Mouse (Mus musculus) mesoderm, embryonic 11.5 days (tissue): ENCODE measurements around the gene Sufu.

ENCODE experiments used
- DNase-seq: peaks from one replicate; pipeline ENCODE4 v3.0.0-alpha.2; 2012; ENCODE audit warnings: low read depth, low spot score

The Sufu gene

DNA sequence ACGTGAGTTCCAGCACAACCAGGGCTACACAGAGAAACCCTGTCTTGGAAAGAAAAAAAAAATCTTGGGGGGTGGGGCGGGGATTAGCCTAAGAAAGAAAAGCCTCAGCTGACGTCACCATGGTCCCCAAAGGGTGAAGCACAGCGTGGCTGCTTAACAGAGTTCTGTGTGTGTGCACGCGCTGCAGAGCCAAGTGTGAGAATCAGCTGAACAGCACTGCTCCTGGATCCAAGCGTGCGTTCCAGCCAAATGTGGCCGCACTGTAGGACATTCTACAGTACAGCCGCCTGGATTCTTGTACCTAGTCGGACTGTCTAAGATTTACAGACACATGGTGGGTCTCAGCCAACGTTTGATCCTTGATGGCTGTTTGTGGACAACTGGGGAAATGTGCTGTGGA is 29.8 kb downstream of the Sufu start:
- no peak for DNase-seq

DNA sequence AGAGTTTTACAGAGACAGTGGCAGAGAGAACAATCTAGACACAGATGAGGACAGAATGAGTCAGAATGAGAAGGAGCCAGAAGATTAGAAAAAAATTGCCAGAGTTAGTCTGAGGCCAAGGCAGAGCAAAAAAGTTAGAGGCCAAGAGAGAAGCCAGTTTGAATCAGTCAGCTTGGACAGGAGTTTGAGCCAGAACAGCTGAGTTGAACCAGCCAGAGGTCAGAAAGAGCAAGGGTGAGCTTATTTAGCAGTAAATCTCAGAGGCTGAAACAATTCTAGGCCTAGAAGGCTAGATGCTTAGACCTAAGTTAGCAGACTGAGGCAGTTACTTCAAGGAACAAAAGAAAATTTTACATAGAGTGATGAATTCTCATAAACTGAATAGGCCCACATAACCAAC is 32.6 kb downstream of the Sufu start:
- no peak for DNase-seq

DNA sequence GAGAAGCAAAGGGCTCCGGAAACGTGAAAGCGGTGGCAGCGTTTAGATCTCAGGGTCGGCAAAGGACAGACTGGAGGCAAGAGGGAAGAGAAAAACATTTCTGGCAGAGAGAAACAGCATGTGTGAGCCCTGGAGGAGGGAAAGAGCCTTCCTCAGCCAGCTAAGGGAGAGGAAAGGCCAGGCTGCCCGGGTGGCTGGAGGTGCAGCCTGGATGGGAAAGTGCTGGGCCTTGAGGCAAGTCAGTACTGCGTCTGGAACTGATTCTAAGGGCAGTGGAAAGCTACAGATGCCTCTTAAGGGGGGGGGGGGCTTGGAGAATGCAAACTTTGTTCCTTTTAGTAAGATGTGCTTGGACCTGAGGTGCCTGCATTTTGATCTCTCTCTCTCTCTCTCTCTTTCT is 37.0 kb downstream of the Sufu start:
- no peak for DNase-seq

DNA sequence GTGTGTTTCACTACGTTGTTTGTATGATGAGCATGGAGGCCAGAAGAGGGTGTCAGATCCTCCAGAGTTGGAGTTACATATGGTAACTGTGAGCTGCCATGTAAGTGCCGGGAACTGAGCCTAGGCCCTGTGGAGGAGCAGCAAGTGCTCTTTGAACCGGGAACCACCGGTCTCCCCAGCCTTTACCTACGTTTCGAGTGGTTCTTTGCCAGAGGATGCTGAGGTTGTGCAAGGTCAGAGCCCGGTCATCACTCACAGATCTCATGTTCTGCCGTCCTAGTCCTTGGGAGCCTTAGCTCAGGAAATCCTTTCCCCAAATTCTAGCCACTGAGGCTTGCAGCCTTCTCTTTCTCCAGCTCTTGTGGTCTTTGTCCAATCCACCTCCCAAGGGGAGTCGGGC is 37.5 kb downstream of the Sufu start:
- DNase-seq: no peak

DNA sequence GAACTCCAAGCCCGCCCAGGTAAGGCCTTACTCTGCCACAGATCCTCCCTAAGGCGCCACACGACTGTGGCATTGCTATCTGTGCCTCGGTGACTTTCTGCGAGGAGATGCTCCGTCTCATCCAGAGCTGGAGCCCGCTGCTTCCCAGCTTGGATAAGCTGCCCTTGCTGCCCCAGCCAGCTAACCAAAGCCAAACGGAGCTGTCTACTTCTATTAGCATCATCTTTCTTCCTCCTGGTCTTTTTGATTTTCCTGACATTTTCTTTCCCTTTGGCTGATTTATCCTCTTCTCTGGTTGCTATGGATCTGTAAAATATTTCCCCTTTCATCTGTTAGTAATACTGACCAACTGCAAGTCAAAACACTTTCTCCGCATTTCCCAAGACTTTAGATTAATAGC is 37.9 kb downstream of the Sufu start:
- DNase-seq: no peak

DNA sequence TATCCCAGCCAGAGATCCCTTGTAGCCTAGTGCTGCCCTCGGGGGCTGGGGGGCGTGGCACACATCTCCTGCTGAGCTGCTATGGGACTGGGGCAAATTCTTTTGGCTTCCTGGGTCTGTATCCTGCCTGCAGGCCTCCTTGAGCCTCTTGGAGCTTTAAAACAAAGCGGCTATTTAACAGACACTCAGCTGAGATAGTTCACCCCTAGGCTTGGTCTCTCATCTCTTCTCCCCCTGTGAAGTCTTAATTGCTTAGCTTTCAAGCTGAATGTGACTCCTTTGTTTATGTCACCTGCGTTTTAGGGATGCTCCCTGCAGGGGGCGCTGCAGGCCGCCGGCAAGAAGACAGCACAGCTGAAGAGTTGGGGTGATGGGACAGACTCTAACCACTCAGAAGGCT is 38.8 kb downstream of the Sufu start:
- DNase-seq: peak; percentile 61

DNA sequence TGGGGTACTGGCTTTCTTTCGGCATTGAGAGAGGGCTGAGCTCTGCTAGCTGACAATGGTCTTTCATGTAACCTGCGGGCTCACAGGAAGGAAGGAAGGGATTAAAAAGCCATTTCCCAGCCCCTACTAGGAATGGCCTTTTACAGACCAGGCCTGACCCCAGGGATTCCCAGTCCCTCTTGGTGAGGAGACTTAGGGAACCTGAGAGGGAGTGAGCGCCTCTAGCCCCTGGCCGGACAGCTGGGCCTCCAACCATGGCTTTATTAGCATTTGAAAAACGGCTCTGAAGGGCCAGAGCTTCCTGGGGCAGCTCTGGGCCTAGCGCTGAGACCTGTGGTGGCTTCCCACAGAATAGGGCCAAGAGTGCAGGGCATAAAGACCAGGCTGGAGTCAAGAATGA is 46.8 kb downstream of the Sufu start:
- no peak for DNase-seq

DNA sequence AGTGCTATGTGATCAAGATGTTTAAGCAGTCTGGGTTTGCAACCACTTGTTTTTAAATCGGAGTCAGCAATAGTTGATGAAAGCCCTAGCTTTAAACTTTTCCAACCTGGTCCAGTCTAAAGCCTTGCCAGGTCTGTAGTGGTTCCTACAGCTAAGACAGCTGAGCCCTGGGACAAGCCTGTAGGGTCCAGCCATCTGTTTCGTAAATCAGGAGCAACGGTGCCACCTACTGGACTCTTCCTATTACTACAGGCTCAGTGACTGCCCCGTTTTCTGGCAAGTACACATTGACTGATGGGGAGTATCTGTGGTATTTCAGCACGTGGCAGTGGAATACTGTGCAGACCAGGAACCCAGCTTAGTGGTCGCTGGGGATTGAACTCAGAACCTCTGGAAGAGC is 47.5 kb downstream of the Sufu start:
- DNase-seq: peak; percentile 93

DNA sequence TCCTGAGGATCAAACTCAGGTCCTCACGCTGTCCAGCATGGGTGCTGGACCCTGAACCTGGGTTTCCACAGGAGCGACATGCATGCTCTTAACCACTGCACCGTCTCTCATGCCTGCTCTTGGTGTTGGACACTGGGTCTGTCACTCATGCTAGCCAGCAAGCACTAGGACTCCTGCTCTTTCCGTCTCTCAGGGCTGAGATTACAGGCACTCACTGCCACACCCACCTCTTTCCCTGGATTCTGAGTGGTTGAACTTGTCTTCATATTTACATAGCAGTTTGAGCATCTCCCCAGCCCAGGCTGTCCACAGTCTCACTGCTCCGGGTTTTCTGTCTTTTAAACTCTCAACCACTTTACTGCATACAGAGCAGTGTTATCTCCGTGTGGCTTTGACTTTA is 48.9 kb downstream of the Sufu start:
- DNase-seq: no peak

DNA sequence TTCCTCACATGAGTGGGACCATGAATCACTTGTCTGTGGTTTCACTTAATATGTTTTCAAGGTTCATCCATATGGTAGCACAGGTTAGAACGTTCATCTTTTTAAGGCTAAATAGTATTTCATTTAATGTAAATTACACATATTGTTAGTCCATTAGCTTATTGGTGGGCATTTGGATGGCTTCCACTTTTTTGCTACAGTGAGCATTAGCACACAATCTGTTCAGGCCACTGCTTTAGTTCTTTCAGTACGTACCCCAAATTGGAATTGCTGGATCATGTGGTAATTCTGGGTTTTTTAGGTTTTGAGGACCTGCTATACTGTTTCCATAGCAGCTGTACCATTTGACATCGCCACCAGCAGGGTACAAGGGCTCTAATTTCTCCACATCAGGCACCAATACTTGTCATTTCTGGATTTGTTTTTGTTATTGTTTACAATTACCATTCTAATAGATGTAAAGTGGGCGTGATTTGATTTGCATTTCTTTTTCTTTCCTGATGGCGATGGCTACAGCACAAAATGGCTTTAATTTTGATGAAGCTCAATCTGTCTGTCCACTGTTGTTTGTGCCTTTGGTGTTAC is 49.8 kb downstream of the Sufu start:
- DNase-seq: no peak

DNA sequence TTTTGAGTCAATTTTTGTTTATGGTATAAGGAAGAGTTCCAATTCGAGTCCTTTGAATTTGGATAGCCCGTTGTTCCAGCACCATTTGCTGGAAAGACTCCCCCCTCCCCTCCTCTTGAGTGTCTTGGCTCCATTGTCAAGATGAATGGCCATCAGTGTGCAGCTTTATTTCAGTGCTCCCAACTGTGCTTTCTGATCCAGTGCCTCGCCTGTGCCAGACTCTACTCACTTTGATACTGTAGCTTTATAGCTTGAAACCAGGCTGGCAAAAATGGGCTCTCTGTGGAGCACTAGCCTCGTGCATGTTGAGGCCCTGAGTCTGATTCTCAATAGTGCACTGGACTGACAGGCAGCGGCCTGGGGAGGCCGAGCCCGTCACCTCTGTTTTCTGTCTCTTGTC is 50.4 kb downstream of the Sufu start:
- no peak for DNase-seq

DNA sequence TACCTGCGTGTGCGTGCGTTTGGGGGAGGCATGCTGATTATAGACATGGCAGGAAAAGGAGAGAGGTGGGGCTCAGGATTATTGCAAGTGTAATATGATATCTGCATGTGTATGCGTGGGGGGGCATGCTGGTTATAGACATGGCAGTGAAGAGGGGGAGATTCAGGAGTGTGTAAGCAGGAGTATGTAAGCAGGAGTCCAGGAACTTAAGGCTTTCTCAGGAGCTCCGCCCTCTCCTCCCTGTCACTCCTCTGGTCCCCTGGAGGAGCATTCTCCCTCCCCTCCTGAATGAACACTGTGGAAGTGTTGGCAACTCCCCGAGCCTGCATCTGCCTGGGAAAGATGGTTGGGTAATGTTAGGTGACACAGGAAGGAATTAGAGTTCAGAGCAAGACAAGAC is 51.2 kb downstream of the Sufu start:
- no peak for DNase-seq

DNA sequence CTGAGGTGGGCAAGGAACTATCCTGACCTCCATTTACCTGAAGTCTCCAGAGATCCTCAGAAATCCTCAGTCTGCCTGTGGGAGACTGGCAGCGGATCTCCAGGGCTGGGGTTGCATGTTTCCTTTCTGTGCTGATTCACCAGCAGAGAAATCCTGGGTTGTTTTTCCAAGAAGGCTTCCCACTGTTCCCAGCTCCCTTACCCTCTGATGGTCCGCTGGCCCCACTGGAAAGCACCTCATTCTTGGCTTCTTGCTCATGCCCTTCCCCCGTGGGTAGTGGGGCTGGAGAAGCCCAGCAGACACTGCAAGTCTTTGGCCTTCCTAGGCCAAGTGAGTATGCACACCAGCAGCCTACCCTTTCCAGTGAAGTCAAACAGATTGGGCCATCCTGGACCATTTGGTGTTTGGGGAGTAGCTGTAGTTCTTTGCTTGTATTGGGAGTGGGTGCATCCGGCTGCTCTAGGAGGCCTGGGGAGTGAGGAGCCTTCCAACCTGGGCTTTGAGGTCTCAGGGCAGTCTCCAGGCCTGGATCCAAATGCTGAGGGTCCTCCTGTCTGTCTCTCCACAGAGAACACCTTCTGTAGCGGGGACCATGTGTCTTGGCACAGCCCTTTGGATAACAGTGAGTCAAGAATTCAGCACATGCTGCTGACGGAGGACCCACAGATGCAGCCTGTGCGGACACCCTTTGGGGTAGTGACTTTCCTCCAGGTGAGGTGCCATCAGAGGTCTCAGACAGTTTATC is 52.7 kb downstream of the Sufu start:
- DNase-seq: no peak

DNA sequence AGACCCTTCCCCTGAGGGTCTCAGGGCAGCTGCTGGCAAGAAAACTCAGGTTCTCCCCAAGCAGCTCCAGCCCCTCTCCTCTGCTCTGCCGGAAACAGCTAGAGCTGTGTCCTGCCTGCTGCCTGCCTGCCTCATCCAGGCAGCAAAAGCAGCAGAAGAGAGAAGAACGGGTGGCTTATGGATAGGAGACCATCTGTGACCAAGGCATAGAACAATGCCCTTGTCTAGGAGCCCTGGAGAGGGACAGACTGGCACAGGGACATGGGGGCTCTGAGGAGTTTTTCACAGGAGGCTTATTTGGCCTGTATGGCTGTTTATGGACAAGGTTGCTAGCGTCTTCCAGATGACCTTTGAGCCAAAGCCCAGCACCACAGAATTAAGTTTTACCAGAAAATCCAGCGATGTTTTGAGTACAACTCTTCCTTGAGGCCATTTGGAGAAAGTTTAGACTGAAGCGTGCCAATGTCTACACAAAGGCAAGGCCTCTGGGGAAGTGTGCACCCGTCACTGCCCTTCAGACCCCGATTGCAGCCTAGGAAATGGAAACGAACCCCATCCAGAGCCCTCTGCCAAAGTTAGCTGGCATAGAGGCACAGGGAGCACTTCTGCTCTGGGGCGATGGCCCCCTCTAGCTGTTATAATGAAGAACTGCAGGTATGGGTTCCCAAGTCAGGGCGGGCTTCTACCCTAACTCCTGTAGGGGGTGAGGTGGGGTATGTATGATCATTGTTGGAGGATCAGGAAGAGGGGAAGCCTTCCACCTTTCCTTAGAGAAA is 55.5 kb downstream of the Sufu start:
- peak; percentile 72 for DNase-seq

DNA sequence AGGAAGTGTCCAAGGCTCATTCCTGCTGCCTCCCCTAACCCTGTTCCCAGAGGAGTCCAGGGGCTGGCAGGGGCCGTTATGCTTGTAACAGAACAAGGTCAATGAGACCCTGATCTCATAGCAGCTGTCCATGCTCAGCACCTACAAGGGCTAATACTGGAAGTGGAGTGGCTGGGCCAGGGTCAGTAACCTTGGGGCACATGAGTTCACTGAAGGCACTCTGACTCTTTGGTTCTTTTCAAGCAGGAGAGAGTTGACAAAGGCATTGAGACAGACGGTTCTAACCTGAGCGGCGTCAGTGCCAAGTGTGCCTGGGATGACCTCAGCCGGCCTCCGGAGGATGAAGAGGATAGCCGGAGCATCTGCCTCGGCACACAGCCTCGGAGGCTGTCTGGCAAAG is 56.2 kb downstream of the Sufu start:
- DNase-seq: no peak

DNA sequence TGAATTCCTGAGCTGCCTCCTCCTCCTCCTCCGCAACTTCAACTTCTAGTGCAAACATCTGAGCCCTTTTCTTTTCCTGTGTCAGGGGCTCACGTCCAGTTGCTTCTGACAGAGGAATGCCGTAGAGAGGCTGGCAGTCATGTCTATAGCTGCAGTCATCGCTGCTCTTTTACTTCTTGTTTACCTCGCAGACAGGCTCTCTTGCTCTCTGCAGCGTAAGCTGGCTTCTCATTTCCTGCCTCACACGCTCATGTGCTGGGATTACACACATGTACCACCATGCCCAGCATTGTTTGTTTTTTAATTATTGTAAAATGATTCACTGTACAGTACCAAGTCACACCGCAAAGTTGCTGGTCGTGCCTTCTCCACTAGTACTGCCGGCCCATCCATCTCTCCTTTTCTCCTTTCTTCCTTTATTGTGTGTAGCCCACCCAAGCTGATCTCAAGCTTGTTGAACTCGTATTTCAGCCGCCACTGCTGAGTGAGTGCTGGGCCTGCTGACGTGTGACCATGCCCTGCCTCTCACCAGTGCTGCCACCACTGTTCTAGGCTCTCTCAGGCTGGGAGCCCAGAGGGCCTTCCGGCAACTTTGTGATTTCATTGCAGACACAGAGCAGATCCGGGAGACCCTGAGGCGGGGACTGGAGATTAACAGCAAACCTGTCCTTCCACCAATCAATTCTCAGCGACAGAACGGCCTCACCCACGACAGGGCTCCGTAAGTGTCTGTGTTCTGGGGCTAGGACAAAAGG is 57.6 kb downstream of the Sufu start:
- DNase-seq: no peak

DNA sequence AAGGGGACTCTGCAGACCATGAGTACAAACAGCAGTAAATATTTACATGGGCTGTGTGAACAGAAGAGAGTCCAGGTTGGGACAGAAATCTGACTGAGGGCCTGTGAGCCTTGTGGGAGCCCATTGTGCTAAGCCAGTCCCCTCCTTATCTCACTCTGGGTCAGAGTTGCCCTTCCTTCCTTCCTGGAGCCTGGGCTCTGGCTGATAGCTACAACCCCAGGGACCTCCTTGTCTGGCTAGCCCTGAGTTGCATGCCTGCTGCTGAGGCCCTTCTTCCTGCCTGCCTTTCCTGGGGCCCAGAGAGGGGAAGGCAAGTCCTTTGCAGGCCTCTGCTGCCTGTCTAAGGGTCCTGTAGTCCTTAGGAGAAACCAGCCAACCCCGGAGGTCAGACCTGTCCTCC is 58.3 kb downstream of the Sufu start:
- no peak for DNase-seq

DNA sequence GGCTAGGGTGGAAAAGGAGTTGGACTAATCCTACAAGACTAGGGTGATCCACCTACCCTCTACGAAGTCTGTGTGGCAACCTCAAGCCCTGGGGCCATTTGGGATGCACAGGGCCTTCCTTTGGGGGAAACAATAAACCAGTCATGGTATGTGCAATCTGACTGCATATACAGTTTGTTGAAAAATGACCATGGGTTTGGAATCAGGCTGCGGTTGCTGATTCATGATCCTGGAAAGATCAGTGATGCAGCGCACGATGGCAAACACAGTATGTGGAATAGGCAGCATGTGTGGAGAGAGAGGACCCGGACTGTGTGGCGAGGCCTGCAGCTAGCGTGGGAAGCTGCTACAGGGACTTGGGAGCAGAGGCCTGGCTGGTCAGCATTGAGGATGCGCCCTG is 58.9 kb downstream of the Sufu start:
- no peak for DNase-seq

DNA sequence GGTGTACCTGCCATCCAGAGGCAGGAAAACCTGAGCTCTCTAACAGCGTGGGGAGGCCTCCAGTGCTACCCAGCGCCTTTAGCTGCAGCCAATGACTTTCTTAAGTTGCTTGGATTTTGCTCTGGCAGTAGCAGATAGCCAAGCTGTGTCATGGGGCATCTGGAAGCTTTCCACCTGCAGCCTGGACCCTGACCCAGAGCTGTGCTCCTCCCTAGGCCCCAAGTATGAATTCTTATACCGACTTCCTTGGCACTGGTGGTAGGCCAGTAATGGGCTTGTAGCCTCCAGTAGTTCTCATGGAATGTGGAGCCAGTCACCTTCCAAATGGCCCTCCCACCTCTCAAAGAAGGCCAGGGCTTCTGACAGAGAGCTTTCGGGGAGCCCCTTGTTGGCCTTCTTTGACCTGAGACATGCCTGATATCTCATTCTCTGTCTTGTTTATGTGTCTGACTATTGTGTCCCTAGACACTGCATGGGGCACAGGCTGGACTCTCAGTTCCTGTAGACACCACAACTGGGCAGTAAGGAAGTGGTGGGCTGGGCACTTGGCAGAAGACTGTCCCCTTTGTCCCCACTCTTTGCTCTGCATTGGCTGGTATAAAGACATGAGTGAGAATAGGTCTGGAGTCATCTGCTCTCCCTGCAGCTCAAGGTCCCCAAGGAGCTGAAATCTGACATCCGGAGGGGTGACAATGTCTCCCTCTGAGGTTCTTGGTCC is 59.5 kb downstream of the Sufu start:
- no peak for DNase-seq

DNA sequence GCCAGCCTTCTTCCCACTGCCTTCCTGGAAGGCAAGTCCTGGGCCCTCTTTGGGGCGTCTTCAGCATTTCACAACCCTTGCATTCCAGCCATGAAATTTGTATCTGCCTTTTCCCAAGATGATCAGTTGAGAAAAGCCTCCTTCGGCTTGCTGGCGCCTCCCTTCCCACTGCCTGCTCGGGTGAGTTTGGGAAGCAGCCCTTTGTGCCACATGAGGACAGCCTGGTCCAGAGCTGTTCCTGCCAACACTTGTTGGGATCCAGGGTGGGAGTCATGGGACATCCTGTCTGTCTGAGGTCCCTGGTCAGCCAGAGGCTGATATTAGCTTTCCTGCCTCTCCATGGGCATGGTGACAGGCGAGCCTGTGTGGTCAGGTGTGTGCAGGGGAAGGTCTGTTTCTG is 61.1 kb downstream of the Sufu start:
- DNase-seq: no peak

DNA sequence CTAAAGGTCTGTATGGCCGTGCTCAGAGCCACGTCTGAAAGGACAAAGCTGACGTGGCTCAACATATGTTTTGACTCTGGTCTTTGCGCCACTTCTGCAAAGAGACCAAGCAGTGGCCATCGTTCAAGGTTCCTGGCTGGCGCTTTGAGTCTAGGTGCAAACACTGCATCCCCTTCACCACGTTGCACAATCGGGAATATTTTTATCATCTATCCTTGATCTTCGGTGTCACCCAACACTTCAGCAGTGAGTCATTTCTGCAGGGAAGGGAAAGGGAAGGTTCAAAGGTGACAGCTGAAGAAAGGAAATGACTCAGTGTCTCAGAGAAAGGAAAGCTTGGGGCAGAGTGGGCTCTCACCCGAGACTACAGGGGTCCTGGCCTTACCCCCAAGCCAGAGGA is 62.6 kb downstream of the Sufu start:
- no peak for DNase-seq

DNA sequence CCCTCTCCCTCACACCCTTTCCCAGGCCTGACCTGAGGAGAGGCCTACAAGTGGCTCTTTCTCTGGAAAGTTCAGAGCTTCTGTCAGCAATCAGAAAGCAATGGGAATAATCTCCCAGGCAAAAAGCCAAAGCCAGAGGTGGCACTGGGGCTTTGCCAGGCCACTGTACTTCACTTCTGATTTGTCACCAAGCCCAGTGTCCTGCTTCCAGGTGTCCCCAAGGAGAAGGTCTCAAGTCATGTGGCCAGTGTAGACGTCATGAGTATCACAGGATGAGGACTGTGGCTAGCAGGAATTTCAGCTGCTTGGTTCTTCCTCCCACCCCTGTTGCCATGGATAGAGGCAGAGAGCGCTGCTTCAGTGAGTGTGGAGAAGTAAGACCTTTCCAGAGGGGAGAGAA is 63.2 kb downstream of the Sufu start:
- DNase-seq: no peak
